Mouse (Mus musculus) heart, postnatal 14 days (tissue): ENCODE measurements around the gene Lrrfip2. TPM values are rescaled to one million over a fixed set of nuclear protein-coding genes. Genes with fewer than 3 reads are reported as not detected.

ENCODE experiments used
- DNase-seq, 2 experiments: peaks; one replicate each; pipeline ENCODE4 v3.0.0; 2021 to 2022
- intact Hi-C: fragments of 180-260 bp; cut with DNase I; formaldehyde crosslinking; loops from one replicate; pipeline ENCODE4 v1.15.1; 2025
- total RNA-seq, 2 experiments: library from RNA; stranded (reverse); gene quantifications; 2 replicates each; pipeline ENCODE4 v1.2.3; 2021

Lrrfip2 gene
- total RNA-seq, 2 experiments from 2014 or later, result 85.8 to 86.9 TPM

DNA sequence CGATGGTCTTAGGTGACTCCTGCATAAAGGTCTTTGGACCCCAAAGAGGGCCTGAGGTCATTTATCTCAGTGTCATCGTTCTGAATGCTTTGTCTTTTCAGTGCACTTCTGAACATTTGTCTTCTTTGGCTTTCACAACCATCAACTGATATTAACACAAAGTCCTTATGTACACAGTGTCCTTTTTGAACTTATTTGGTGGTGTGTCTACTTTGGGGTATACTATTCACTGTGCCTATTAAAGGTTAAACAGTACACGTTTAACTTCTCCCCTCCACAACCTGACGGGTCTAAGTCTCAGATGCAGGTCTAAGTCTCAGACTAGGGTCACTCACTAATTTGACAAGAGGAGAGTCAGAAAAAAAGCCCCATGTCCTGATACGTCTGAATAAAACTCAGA, 153.2 kb downstream of the Lrrfip2 start:
- intact Hi-C loops, result loop anchor here (10.0 kb wide), 1 partner anchor 966 kb away; the partner anchor contains the start of gene Elp6
- no peak for DNase-seq

DNA sequence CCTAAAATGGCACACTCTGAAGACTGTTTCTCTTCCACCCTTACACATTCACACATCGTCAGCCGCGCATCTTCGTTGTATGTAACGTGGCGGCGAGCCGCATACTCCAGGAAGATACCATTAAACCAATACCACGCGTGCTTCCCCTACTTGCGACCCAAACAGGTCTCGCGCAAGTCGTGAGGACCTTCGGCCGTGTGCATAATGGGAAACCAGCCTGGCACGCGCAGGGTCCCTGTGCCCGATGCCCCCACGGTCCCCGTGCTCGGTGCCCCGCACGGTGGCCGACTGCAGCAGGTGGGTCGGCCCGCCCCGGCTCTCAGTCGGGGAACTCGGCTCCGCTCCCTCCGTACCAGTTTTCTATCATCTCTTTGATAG, 153.7 kb downstream of the Lrrfip2 start:
- intact Hi-C loops, result loop anchor here (10.0 kb wide), 1 partner anchor 966 kb away; the partner anchor contains the start of gene Elp6
- no peak for DNase-seq

DNA sequence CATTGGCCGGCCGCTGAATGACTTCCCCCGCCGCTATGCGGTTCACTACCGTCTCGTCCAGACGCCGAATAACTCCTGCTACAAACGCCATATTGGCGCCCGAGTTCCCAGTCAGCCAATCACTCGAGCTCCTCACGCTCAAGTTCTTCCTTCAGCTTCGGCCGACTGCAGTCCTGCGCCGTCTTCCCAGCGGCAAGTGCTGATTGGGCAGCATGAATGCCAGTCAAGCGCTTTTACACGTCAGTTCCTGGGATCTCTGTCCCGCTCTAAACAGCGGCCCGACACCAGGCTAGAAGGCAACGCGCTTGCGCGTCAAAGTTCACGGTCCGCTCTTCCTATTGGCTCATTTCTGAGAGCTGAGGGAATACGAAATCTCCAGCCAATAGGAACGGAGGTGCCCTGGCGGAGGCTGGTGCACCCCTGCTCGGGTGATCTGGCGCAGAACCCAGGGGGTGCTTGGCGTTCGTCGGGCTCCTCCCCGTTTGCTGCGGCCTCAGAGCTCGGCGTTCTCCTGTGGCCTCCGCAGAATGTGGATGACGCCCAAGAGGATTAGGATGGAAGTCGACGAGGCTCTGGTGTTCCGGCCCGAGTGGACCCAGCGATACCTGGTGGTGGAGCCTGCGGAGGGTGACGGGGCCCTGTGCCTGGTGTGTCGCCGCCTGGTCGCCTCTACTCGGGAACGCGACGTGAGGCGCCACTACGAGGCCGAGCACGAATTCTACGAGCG, 154.2 kb downstream of the Lrrfip2 start, which contains the start of the genes Mlh1 and Epm2aip1:
Gene Mlh1, minus strand, starts transcription at position 358 of the 727 bp plus-strand sequence.
Gene Epm2aip1, plus strand, starts transcription at position 496 of the 727 bp plus-strand sequence.
- DNase-seq, result peak; percentile 99
- intact Hi-C loops, result loop anchor here (10.0 kb wide), 1 partner anchor 967 kb away; the partner anchor contains the start of gene Elp6

- DNase-seq, result no peak
- intact Hi-C loops, result loop anchor here (10.0 kb wide), 1 partner anchor 968 kb away; the partner anchor contains the start of gene Elp6
These were observed 155.0 kb downstream of the Lrrfip2 start for GRCm38 (mm10) chr9:111272356-111272755.

- intact Hi-C loops, result loop anchor here (10.0 kb wide), 1 partner anchor 968 kb away; the partner anchor contains the start of gene Elp6
- DNase-seq, result no peak
These were observed 155.8 kb downstream of the Lrrfip2 start for GRCm38 (mm10) chr9:111272996-111273785.

- no peak for DNase-seq
- intact Hi-C loops, result loop anchor here (10.0 kb wide), 1 partner anchor 969 kb away; the partner anchor contains the start of gene Elp6
These were observed 156.6 kb downstream of the Lrrfip2 start for GRCm38 (mm10) chr9:111273958-111274357.

- no peak for DNase-seq
- intact Hi-C loops, result loop anchor here (10.0 kb wide), 1 partner anchor 970 kb away; the partner anchor contains the start of gene Elp6
These were observed 157.8 kb downstream of the Lrrfip2 start for GRCm38 (mm10) chr9:111275156-111275555.

Other genes starting within 250 kb of the Lrrfip2 start
- gene Als2cl, start 237.7 kb upstream of the Lrrfip2 start, total RNA-seq, result 10 to 100 TPM; 20.1 to 22.9 TPM
- gene Tmie, start 237.5 kb upstream of the Lrrfip2 start, total RNA-seq, result 1 to 10 TPM; 1.3 to 3.2 TPM
- gene Fam240a, start 200.7 kb upstream of the Lrrfip2 start, total RNA-seq, result not detected
- under 1 TPM in 1 of 2 experiments, not detected in 1; 0.10 TPM for gene Tdgf1, start 171.4 kb upstream of the Lrrfip2 start, total RNA-seq
- 10 to 100 TPM; 68.5 to 71.5 TPM for gene Lrrc2, start 166.0 kb upstream of the Lrrfip2 start, total RNA-seq
- 1 to 10 TPM; 3.0 to 5.2 TPM for gene Rtp3, start 127.0 kb upstream of the Lrrfip2 start, total RNA-seq
- 1 to 10 TPM; 1.6 to 1.8 TPM for gene Ltf, start 98.3 kb upstream of the Lrrfip2 start, total RNA-seq
- gene Ccrl2, start 60.1 kb upstream of the Lrrfip2 start, total RNA-seq, result 10 to 100 TPM in 1 of 2 experiments, 1 to 10 TPM in 1; 9.7 to 10.5 TPM
- 10 to 100 TPM; 10.2 to 11.3 TPM for gene Mlh1, start 154.2 kb downstream of the Lrrfip2 start, total RNA-seq
- 10 to 100 TPM; 27.6 to 28.1 TPM for gene Epm2aip1, start 154.3 kb downstream of the Lrrfip2 start, total RNA-seq
- not detected for gene Trank1, start 194.1 kb downstream of the Lrrfip2 start, total RNA-seq